Mouse (Mus musculus) neutrophil, adult 83 days (primary cell): Measurements from ENCODE around the gene Cyp26b1. TPM values are rescaled to one million over a fixed set of nuclear protein-coding genes. Genes with fewer than 3 reads are reported as not detected.

Experiments used
- total RNA-seq, 2 experiments: library from RNA; stranded (reverse); gene quantifications; one replicate each; pipeline ENCODE4 v1.2.4; 2023

Cyp26b1 gene
- under 1 TPM in 1 of 2 experiments, not detected in 1; 0.09 TPM for total RNA-seq

DNA sequence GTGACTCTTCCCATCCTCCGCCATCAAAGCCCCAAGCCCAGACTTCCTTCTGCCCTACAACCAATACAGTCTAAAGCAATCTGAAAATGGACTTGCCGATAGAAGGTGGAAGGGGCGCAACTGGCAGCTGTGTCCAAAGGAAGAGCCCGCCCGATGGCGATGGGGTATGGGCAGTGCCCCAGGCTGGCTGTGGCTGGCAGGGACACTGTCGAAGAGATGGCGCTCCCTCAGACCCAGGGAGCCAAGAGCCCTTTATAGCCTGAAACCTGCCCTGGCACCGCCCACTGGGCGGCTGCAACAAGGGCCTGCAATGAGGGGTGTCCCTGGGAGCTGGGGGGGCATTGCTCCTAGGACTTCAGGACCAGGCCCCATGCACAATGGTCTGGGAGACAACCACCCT is at the start of gene Cyp26b1:
Gene Cyp26b1, minus strand, starts transcription at position 216 of the 400 bp plus-strand sequence.

